Mouse (Mus musculus) midbrain, embryonic 11.5 days (tissue): ENCODE results near the gene Meaf6. TPM values are rescaled to one million over a fixed set of nuclear protein-coding genes. Genes with fewer than 3 reads are reported as not detected.

Source experiments
- ATAC-seq: fragments of 200-750 bp; cut with Nextera tagmentation; 2 replicates; pipeline ENCODE4 v1.8.0; 2017; ENCODE audit warnings: moderate TSS enrichment, moderate library complexity; ENCODE audit not compliant: low FRiP score
- DNase-seq: peaks from one replicate; pipeline ENCODE4 v3.0.0; 2015; ENCODE audit warnings: low spot score; ENCODE audit errors: missing footprints
- H3K27ac ChIP-seq: fragments of 300-500 bp; sonication (generic); 2 replicates; pipeline ENCODE4 v1.5.1; 2014; ENCODE audit warnings: low read depth, low read length
- H3K27me3 ChIP-seq: fragments of 300-500 bp; sonication (generic); 2 replicates; pipeline ENCODE4 v1.6.1; 2014; ENCODE audit warnings: mild to moderate bottlenecking, low read length, moderate library complexity, mixed read lengths; ENCODE audit not compliant: control insufficient read depth, insufficient read depth
- H3K36me3 ChIP-seq: fragments of 300-500 bp; sonication (generic); 2 replicates; pipeline ENCODE4 v1.6.1; 2014; ENCODE audit warnings: mild to moderate bottlenecking, low read length, moderate library complexity, mixed read lengths; ENCODE audit not compliant: control insufficient read depth, insufficient read depth
- H3K4me1 ChIP-seq: fragments of 300-500 bp; sonication (generic); 2 replicates; pipeline ENCODE4 v1.6.1; 2014; ENCODE audit warnings: low read length; ENCODE audit not compliant: control insufficient read depth, insufficient read depth
- H3K4me2 ChIP-seq: fragments of 300-500 bp; sonication (generic); 2 replicates; pipeline ENCODE4 v1.6.1; 2014; ENCODE audit warnings: mild to moderate bottlenecking, moderate library complexity
- H3K4me3 ChIP-seq: fragments of 300-500 bp; sonication (generic); 2 replicates; pipeline ENCODE4 v1.5.1; 2014; ENCODE audit warnings: low read depth, low read length
- H3K9ac ChIP-seq: fragments of 300-500 bp; sonication (generic); 2 replicates; pipeline ENCODE4 v1.6.1; 2014; ENCODE audit warnings: low read length
- H3K9me3 ChIP-seq: fragments of 300-500 bp; sonication (generic); 2 replicates; pipeline ENCODE4 v1.6.1; 2016; ENCODE audit warnings: low read length; ENCODE audit not compliant: control insufficient read depth
- WGBS: fragments of 180-500 bp; shearing (Covaris S2); extraction: QIAGEN DNeasy Blood & Tissue Kit; methylation state at CpG from one replicate; pipeline ENCODE4 v1.1.7; 2014; 5-methylcytosine and 5-hydroxymethylcytosine counted together
- polyA plus RNA-seq: library from polyadenylated mRNA; unstranded; fragments of >200 nt; fragmentation: Nextera tagmentation; extraction: Ambion mirVana; gene quantifications from 2 replicates; pipeline ENCODE4 v1.2.1, GENCODE M21; 2014

Meaf6 gene
- polyA plus RNA-seq, 1 experiment from 2014 or later, result 128 TPM

GRCm38 (mm10) chr4:125099458-125099857 lies 14.5 kb downstream of the Meaf6 start:
- no peaks in the 10 kb centered on the region for H3K9me3 ChIP-seq
- no peaks in the 10 kb centered on the region for H3K4me1 ChIP-seq
- H3K4me3 ChIP-seq, result no peak overlapping the region
- H3K27me3 ChIP-seq, result no peaks in the 10 kb centered on the region
- H3K9ac ChIP-seq, result no peak overlapping the region
- H3K4me2 ChIP-seq, result no peak overlapping the region
- 12% methylated on average over 8 of the region's 8 CpGs for WGBS
- peak; percentile 61; the same call in 1 of the 2 replicates for ATAC-seq
- peak; percentile 99 for DNase-seq
- peaks cover 5% of the 10 kb centered on the region; the same call in 1 of the 2 replicates for H3K36me3 ChIP-seq
- H3K27ac ChIP-seq, result no peak overlapping the region

GRCm38 (mm10) chr4:125101334-125101733 lies 16.4 kb downstream of the Meaf6 start:
- Histone ChIP-seq H3K4me3 (no peak overlapping the region), H3K27me3 (no peaks in the 10 kb centered on the region), H3K27ac (no peak overlapping the region), H3K4me1 (no peaks in the 10 kb centered on the region), H3K9me3 (no peaks in the 10 kb centered on the region), H3K4me2 (no peak overlapping the region), H3K36me3 (peaks cover 5% of the 10 kb centered on the region; the same call in 1 of the 2 replicates), H3K9ac (no peak overlapping the region)
- DNase-seq (no peak), ATAC-seq (no peak)
- 74% methylated on average over 13 of the region's 13 CpGs for WGBS

- no peaks in the 10 kb centered on the region for H3K27me3 ChIP-seq
- WGBS, result 97% methylated on average over 9 of the region's 9 CpGs
- H3K4me3 ChIP-seq, result no peak overlapping the region
- H3K4me1 ChIP-seq, result no peaks in the 10 kb centered on the region
- no peak overlapping the region for H3K27ac ChIP-seq
- no peak overlapping the region for H3K9ac ChIP-seq
- H3K9me3 ChIP-seq, result no peaks in the 10 kb centered on the region
- no peak overlapping the region for H3K4me2 ChIP-seq
- peaks cover 7% of the 10 kb centered on the region; the same call in 1 of the 2 replicates for H3K36me3 ChIP-seq
- no peak for ATAC-seq
- DNase-seq, result no peak
These were observed 20.4 kb downstream of the Meaf6 start for GRCm38 (mm10) chr4:125105354-125105753.

- no peak overlapping the region for H3K4me3 ChIP-seq
- ATAC-seq, result peak; percentile 72
- H3K36me3 ChIP-seq, result 0 out of 2 replicates have a peak, but pooled peaks cover 4% of the 10 kb centered on the region
- H3K4me2 ChIP-seq, result no peak overlapping the region
- H3K9me3 ChIP-seq, result no peaks in the 10 kb centered on the region
- 0 out of 2 replicates have a peak, but pooled peaks cover 3% of the 10 kb centered on the region for H3K4me1 ChIP-seq
- H3K27ac ChIP-seq, result no peak overlapping the region
- H3K27me3 ChIP-seq, result no peaks in the 10 kb centered on the region
- WGBS, result 15% methylated on average over 6 of the region's 6 CpGs
- peak; percentile 96 for DNase-seq
- H3K9ac ChIP-seq, result 0 out of 2 replicates have a peak overlapping the region, but pooled peaks have one; percentile 12
These were observed 29.7 kb downstream of the Meaf6 start for GRCm38 (mm10) chr4:125114638-125115037.

- no peak for DNase-seq
- Histone ChIP-seq H3K4me3 (no peak overlapping the region), H3K27ac (no peak overlapping the region), H3K36me3 (0 out of 2 replicates have a peak, but pooled peaks cover 4% of the 10 kb centered on the region), H3K9me3 (no peaks in the 10 kb centered on the region), H3K4me1 (0 out of 2 replicates have a peak, but pooled peaks cover 3% of the 10 kb centered on the region), H3K27me3 (no peaks in the 10 kb centered on the region), H3K4me2 (no peak overlapping the region), H3K9ac (0 out of 2 replicates have a peak overlapping the region, but pooled peaks have one; percentile 12)
- WGBS, result 75% methylated on average over 4 of the region's 4 CpGs
- ATAC-seq, result no peak; the same call in 1 of the 2 replicates
These were observed 30.1 kb downstream of the Meaf6 start for GRCm38 (mm10) chr4:125115081-125115480.

GRCm38 (mm10) chr4:125115710-125116089 lies 30.8 kb downstream of the Meaf6 start:
- Histone ChIP-seq H3K4me3 (no peak overlapping the region), H3K27ac (no peak overlapping the region), H3K27me3 (peaks cover under 1% of the 10 kb centered on the region; the same call in 1 of the 2 replicates), H3K4me1 (0 out of 2 replicates have a peak, but pooled peaks cover 3% of the 10 kb centered on the region), H3K36me3 (0 out of 2 replicates have a peak, but pooled peaks cover 2% of the 10 kb centered on the region), H3K9ac (no peak overlapping the region), H3K9me3 (no peaks in the 10 kb centered on the region), H3K4me2 (no peak overlapping the region)
- no peak for DNase-seq
- ATAC-seq, result no peak
- WGBS, result 46% methylated on average over 6 of the region's 6 CpGs

- Histone ChIP-seq H3K4me2 (no peak overlapping the region), H3K4me3 (no peak overlapping the region), H3K9me3 (no peaks in the 10 kb centered on the region), H3K4me1 (0 out of 2 replicates have a peak, but pooled peaks cover 3% of the 10 kb centered on the region), H3K9ac (no peak overlapping the region), H3K27me3 (peaks cover 2% of the 10 kb centered on the region; the same call in 1 of the 2 replicates), H3K36me3 (0 out of 2 replicates have a peak, but pooled peaks cover 2% of the 10 kb centered on the region), H3K27ac (no peak overlapping the region)
- DNase-seq, result no peak
- ATAC-seq, result no peak
- 77% methylated on average over 9 of the region's 9 CpGs for WGBS
These were observed 31.3 kb downstream of the Meaf6 start for GRCm38 (mm10) chr4:125116090-125116861.

- 82% methylated on average over 13 of the region's 13 CpGs for WGBS
- Histone ChIP-seq H3K36me3 (0 out of 2 replicates have a peak, but pooled peaks cover 2% of the 10 kb centered on the region), H3K4me2 (no peak overlapping the region), H3K4me1 (0 out of 2 replicates have a peak, but pooled peaks cover 3% of the 10 kb centered on the region), H3K4me3 (no peak overlapping the region), H3K9me3 (no peaks in the 10 kb centered on the region), H3K27ac (no peak overlapping the region), H3K9ac (no peak overlapping the region), H3K27me3 (peaks cover 2% of the 10 kb centered on the region; the same call in 1 of the 2 replicates)
- ATAC-seq (no peak), DNase-seq (no peak)
These were observed 32.0 kb downstream of the Meaf6 start for GRCm38 (mm10) chr4:125116929-125117328.

GRCm38 (mm10) chr4:125117902-125118320 lies 33.0 kb downstream of the Meaf6 start:
- DNase-seq, result no peak
- Histone ChIP-seq H3K27me3 (peaks cover 2% of the 10 kb centered on the region; the same call in 1 of the 2 replicates), H3K9me3 (no peaks in the 10 kb centered on the region), H3K36me3 (0 out of 2 replicates have a peak, but pooled peaks cover 2% of the 10 kb centered on the region), H3K9ac (no peak overlapping the region), H3K4me3 (no peak overlapping the region), H3K27ac (no peak overlapping the region), H3K4me1 (peaks cover 8% of the 10 kb centered on the region), H3K4me2 (no peak overlapping the region)
- 80% methylated on average over 7 of the region's 7 CpGs for WGBS
- ATAC-seq, result no peak
